Mouse (Mus musculus) brain, embryonic 14.5 days (tissue): ENCODE results near the gene Znrf2.

Source experiments
- CTCF ChIP-seq: fragments of 200-500 bp; IDR thresholded peaks from 2 replicates; pipeline ENCODE4 v1.5.1; 2012; ENCODE audit warnings: inconsistent platforms, mild to moderate bottlenecking, moderate library complexity, borderline replicate concordance; ENCODE audit not compliant: insufficient read depth, insufficient read length; ENCODE audit errors: extremely low read depth
- POLR2A ChIP-seq: fragments of 200-500 bp; IDR thresholded peaks from 2 replicates; pipeline ENCODE4 v1.6.1; 2012; ENCODE audit warnings: mild to moderate bottlenecking, inconsistent platforms, borderline replicate concordance; ENCODE audit not compliant: poor library complexity, insufficient read depth, insufficient read length, severe bottlenecking; ENCODE audit errors: extremely low read depth

GRCm38 (mm10) chr6:54812276-54812675, 4.4 kb upstream of the Znrf2 start:
- no peak for TF ChIP-seq POLR2A
- TF ChIP-seq CTCF, result no peak
